Mouse (Mus musculus) forebrain, embryonic 10.5 days (tissue): ENCODE results near the gene Rundc3a. TPM values are rescaled to one million over a fixed set of nuclear protein-coding genes. Genes with fewer than 3 reads are reported as not detected.

Experiments used
- DNase-seq: peaks from one replicate; pipeline ENCODE4 v3.0.0-alpha.2; 2017; ENCODE audit warnings: low spot score; ENCODE audit errors: extremely low spot score
- H3K27ac ChIP-seq: fragments of 300-500 bp; sonication (generic); 2 replicates; pipeline ENCODE4 v1.5.1; 2016; ENCODE audit warnings: mild to moderate bottlenecking
- H3K27me3 ChIP-seq: fragments of 300-500 bp; sonication (generic); 2 replicates; pipeline ENCODE4 v1.6.1; 2016; ENCODE audit warnings: mild to moderate bottlenecking; ENCODE audit not compliant: poor library complexity, severe bottlenecking
- H3K36me3 ChIP-seq: fragments of 300-500 bp; sonication (generic); replicated peaks from 2 replicates; pipeline ENCODE4 v1.6.1; 2016; ENCODE audit warnings: mild to moderate bottlenecking, moderate library complexity
- H3K4me1 ChIP-seq: fragments of 300-500 bp; sonication (generic); 2 replicates; pipeline ENCODE4 v1.6.1; 2016
- H3K4me3 ChIP-seq: fragments of 300-500 bp; sonication (generic); 2 replicates; pipeline ENCODE4 v1.5.1; 2016; ENCODE audit warnings: mild to moderate bottlenecking, moderate library complexity
- H3K9me3 ChIP-seq: fragments of 300-500 bp; sonication (generic); 2 replicates; pipeline ENCODE4 v1.6.1; 2016; ENCODE audit warnings: mild to moderate bottlenecking, moderate library complexity
- WGBS: fragments of 180-500 bp; shearing (Covaris S2); methylation state at CpG from one replicate; pipeline ENCODE4 v1.1.7; 2016; 5-methylcytosine and 5-hydroxymethylcytosine counted together
- microRNA-seq: library from miRNA; unstranded; fragments of <30 nt; microRNA quantifications from one replicate; pipeline ENCODE4, GENCODE M21; 2017
- polyA plus RNA-seq: library from polyadenylated mRNA; unstranded; fragments of >200 nt; fragmentation: Nextera tagmentation; extraction: Ambion mirVana; gene quantifications from 2 replicates; pipeline ENCODE4 v1.2.1, GENCODE M21; 2016

The Rundc3a gene
- polyA plus RNA-seq, 1 experiment from 2014 or later, result 13.5 TPM

DNA sequence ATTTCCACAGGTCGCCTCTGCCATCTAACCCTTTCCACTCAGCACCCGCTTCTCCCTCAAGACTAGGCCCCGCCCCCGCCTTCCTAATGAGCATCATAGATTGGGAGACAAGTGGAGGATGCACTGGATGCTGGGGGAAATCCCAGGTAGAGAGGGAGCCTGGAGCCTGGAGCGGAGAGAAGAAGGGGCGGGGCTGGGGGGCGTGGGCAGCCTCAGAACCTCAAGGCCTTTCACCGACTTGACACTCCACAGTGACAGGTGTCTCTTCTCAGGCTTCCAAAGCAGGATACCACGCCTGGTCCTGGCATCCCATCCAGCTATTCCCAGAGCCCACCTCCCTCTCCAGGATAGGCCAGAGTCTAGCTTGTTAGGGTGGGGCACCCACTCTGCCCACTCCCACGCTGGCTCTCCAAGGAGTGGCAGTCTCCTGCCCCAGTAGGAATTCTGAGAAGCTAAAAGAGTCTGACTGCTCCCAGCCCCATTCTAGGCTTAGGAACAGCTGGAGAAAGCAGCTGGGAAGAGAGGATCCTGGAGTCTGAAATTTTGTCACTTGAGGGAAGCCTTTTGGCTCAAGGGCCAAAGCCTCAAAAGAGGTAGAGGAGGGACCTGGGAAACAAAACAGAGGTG lies 52.2 kb downstream of the Rundc3a start:
- 15% methylated on average over 10 of the region's 10 CpGs for WGBS
- peaks cover 57% of the 10 kb centered on the region for H3K4me1 ChIP-seq

DNA sequence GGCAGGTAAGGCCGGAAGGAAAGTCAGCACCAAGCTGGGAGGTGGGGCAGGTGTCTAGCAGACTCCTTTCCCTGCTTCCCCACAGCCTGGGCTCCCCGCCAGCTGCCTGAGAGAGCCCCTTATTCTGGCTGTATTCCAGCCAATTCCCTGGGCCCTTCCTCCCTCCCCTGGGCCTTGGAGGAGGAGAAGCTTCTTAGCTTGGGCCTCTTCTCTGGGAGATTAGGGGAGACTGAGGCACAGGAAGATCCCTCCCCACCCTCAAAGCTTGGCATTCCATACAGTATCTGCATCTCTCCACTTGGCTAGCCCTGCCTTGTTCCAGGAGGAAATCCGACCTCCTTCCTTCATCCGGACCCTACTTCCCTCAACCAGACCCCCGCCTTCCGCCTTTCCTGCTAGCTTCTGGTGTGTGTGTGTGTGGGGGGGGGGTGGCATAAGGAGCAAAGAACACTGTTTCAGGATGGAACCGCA lies 52.7 kb downstream of the Rundc3a start:
- H3K9me3 ChIP-seq, result no peaks in the 10 kb centered on the region
- peaks cover 46% of the 10 kb centered on the region for H3K27me3 ChIP-seq
- H3K36me3 ChIP-seq, result peaks cover 32% of the 10 kb centered on the region
- DNase-seq, result no peak
- H3K4me3 ChIP-seq, result peak overlapping the region; percentile 98
- 22% methylated on average over 7 of the region's 7 CpGs for WGBS
- peak overlapping the region; percentile 97 for H3K27ac ChIP-seq
- H3K4me1 ChIP-seq, result peaks cover 57% of the 10 kb centered on the region

More for the DNA sequence above, 52.2 kb downstream of the Rundc3a start:
- DNase-seq, result no peak
- Histone ChIP-seq H3K27ac (no peak overlapping the region; the same call in 1 of the 2 replicates), H3K9me3 (no peaks in the 10 kb centered on the region), H3K36me3 (peaks cover 37% of the 10 kb centered on the region), H3K27me3 (peaks cover 45% of the 10 kb centered on the region), H3K4me3 (peak overlapping the region; percentile 98)

DNA sequence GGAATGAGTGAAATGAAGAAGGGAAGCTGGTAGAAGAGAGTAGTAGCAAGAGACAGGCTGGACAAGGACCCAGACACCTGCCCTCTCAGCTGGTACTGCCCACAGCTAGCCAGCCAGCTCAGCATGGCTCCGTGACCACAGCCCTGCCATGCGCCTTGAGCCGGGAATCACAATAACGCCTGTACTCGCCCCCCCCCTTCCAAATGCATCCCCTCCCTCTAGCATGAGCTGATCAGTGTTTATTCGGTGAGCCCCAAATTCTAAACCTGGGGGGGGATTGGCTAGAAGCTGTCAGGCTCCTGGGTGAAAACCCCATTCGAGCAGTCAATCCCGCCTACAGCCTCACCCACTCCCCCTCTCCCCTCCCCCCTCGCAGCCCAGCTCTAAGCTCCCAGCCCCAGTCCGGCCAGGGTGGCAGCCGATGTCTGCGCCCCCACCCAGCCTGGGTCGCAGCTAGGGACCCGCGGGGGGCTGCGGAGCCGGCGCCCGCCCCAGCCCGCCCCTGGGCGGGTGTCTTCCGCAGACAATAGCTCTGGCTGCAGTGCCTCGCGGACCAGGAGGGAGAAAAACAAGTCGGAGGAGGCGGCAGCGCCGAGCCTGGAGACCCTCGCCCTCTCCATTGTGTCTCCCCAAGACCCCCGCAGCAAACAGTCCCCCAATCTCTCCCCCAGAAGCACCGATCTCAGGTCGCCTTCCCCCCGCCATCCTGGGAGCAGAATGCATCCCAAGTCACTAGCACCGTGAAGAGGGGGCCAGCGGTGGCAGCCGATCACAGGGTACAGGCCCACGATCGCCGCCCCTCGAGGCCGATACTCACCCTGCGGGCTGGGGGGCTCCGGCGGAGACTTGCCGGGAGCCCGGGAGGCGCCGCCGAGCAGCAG lies 53.6 kb downstream of the Rundc3a start:
- Histone ChIP-seq H3K27ac (peak overlapping the region; percentile 97), H3K4me3 (peak overlapping the region; percentile 98), H3K4me1 (peaks cover 57% of the 10 kb centered on the region), H3K36me3 (peaks cover 23% of the 10 kb centered on the region), H3K9me3 (no peaks in the 10 kb centered on the region), H3K27me3 (peaks cover 50% of the 10 kb centered on the region)
- peak; percentile 74 for DNase-seq
- WGBS, result under 1% methylated on average over 49 of the region's 49 CpGs

DNA sequence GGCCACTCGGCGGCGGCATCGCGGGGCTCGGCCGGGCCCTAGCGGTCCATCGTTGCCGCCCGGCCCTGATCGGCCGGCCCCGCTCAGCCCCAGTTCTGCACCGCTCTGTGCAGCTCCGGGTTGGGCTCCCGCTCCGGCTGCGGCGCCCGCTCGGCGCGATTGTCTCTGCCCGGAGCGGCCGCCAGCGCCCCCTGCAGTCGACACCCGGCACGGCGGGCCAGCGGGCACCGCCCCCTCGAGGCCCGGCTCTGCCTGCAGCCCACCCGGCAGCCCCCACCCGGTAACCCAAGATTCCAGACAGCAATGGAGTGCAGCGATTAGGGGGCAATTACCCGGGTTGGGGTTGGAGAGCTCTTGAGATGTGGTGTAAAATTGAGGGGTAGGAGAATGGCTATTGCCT lies 54.3 kb downstream of the Rundc3a start, which contains the start of gene Fam171a2:
Gene Fam171a2 (minus strand): TSS at position 186 of the 400 bp plus-strand sequence.
- DNase-seq, result peak; percentile 87
- Histone ChIP-seq H3K27ac (peak within 1 kb of the TSS; percentile 97), H3K4me1 (peaks cover 57% of the 10 kb centered on the region), H3K9me3 (no peaks in the 10 kb centered on the region), H3K36me3 (peaks cover 16% of the 10 kb centered on the region), H3K4me3 (peak within 1 kb of the TSS; percentile 98), H3K27me3 (peaks cover 57% of the 10 kb centered on the region)
- WGBS, result under 1% methylated on average over 40 of the region's 40 CpGs

DNA sequence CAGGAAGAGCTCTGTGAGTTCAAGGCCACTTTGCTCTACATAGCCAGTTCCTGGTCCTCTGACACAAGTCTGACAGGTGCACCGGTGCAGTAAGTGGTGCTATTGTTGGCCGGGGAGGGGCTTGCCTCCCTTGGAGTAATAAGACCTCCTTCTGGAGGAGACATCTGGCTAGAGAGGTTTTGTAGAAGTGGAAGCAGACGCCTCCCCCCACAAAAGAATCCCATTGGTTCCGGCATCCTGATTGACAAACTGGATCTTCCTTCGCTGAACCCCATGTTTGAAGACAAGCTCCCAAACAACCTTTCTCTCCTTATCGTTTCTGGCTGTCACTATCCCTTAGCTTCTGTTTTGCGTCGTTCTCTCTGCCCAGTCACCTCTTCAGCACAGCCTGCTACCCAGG lies 55.1 kb downstream of the Rundc3a start:
- H3K4me1 ChIP-seq, result peaks cover 63% of the 10 kb centered on the region
- H3K27ac ChIP-seq, result no peak overlapping the region
- no peaks in the 10 kb centered on the region for H3K9me3 ChIP-seq
- H3K27me3 ChIP-seq, result peaks cover 65% of the 10 kb centered on the region
- 15% methylated on average over 8 of the region's 8 CpGs for WGBS
- no peak for DNase-seq
- peak overlapping the region; percentile 98; the same call in 1 of the 2 replicates for H3K4me3 ChIP-seq
- H3K36me3 ChIP-seq, result peaks cover 9% of the 10 kb centered on the region

DNA sequence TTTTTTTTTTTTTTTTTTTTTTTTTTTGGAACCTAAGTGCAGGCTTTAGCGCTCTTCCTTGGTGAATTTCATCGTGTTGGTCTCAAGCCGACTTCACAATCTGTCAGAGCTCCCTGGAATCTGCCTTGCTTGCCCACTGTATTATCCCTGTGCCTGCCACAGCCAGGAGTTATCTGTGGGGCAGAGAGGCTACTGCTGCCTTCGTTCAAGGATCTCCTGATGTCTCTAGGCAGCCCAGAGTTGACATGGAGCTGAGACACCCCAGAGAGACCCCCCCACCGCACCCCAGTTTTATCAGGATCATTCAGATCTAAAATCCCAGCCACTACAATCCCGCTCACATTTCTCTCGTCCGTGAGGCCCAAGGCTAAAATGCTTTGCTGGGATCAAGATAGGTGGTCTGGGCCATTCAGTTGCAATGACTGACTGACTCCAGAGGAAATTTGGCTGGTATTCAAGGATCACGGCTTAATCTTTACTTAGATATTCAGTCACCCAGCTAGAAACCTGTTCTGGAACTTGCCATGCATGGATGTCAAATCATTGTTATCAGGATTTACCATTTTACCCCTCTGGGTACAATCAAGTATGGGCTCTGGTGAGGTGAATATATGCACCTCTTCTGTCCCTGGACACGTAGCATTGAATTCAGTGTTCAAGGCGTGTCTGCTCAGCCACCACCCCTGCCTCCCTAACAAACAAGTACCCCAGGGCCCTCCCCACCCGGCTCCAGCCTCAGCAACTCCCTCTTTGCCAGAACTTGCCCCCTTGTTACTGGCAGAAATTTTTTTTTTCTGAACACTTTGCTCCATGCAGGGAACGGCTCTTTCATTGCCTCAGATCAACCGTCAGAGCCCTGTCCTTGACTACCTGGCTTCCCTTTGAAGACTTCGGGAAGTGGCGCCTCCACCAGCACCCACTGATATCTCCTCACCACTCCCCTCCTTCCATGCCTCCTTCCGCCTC lies 56.1 kb downstream of the Rundc3a start:
- Histone ChIP-seq H3K36me3 (no peaks in the 10 kb centered on the region), H3K4me1 (peaks cover 58% of the 10 kb centered on the region), H3K9me3 (no peaks in the 10 kb centered on the region), H3K27ac (no peak overlapping the region), H3K27me3 (peaks cover 75% of the 10 kb centered on the region), H3K4me3 (no peak overlapping the region)
- no peak for DNase-seq
- WGBS, result 48% methylated on average over 17 of the region's 17 CpGs

Small RNA genes within 50 kb of the gene (microRNA-seq; reads per million reads assigned to microRNA genes)
- not detected for gene Mir6930

Other genes with a start within 250 kb of the Rundc3a start
- not detected in 2 replicates for gene Nags, start 247.9 kb upstream of the Rundc3a start, polyA plus RNA-seq
- gene Tmem101, start 237.0 kb upstream of the Rundc3a start, polyA plus RNA-seq, result 37.3 and 39.8 TPM in 2 replicates
- 137 and 141 TPM in 2 replicates for gene Lsm12, start 208.1 kb upstream of the Rundc3a start, polyA plus RNA-seq
- 38.0 and 39.5 TPM in 2 replicates for gene G6pc3, start 203.8 kb upstream of the Rundc3a start, polyA plus RNA-seq
- 39.8 and 44.6 TPM in 2 replicates for gene Hdac5, start 163.2 kb upstream of the Rundc3a start, polyA plus RNA-seq
- 27.3 TPM in 2 replicates for gene BC030867, start 144.5 kb upstream of the Rundc3a start, polyA plus RNA-seq
- 0.05 and 0.06 TPM in 2 replicates for gene Asb16, start 124.7 kb upstream of the Rundc3a start, polyA plus RNA-seq
- gene Tmub2, start 108.5 kb upstream of the Rundc3a start, polyA plus RNA-seq, result 44.9 and 46.0 TPM in 2 replicates
- 14.1 and 15.6 TPM in 2 replicates for gene Atxn7l3, start 96.8 kb upstream of the Rundc3a start, polyA plus RNA-seq
- 95.5 and 98.7 TPM in 2 replicates for gene Ubtf, start 73.7 kb upstream of the Rundc3a start, polyA plus RNA-seq
- gene Slc4a1, start 27.2 kb upstream of the Rundc3a start, polyA plus RNA-seq, result 37.4 and 52.1 TPM in 2 replicates
- 255 and 262 TPM in 2 replicates for gene Slc25a39, start 14.5 kb downstream of the Rundc3a start, polyA plus RNA-seq
- 66.2 and 70.1 TPM in 2 replicates for gene Grn, start 36.9 kb downstream of the Rundc3a start, polyA plus RNA-seq
- gene Fam171a2, start 54.3 kb downstream of the Rundc3a start, polyA plus RNA-seq, result 2.2 and 2.8 TPM in 2 replicates
- 5.0 and 6.4 TPM in 2 replicates for gene Itga2b, start 76.7 kb downstream of the Rundc3a start, polyA plus RNA-seq
- gene Gpatch8, start 163.0 kb downstream of the Rundc3a start, polyA plus RNA-seq, result 58.7 and 62.3 TPM in 2 replicates
- gene Gm11627, start 186.1 kb downstream of the Rundc3a start, polyA plus RNA-seq, result 11.8 and 13.1 TPM in 2 replicates
- gene Fzd2, start 211.0 kb downstream of the Rundc3a start, polyA plus RNA-seq, result 39.2 and 42.2 TPM in 2 replicates